15 mouse cellular contexts compared by ENCODE assay signal in genomic region chr3:22300553-22300952, GRCm38 (mm10).
"Had no signal": no experiment of that assay in that cellular context is flagged by ENCODE, and none has a peak within 500 bp of the region (broad histone marks: within the 10 kb centered on the region; RNA-seq: fewer than 3 reads in every experiment).

No protein-coding gene starts in this region.

- H3K36me3 ChIP-seq: neural tube, embryonic 13.5 days; neural tube, embryonic 15.5 days; stomach, embryonic 15.5 days had no signal

- H3K4me2 ChIP-seq: neural tube, embryonic 13.5 days; neural tube, embryonic 15.5 days; stomach, embryonic 15.5 days had no signal

- H3K9me3 ChIP-seq: neural tube, embryonic 13.5 days; neural tube, embryonic 15.5 days; stomach, embryonic 15.5 days had no signal

- DNase-seq: retina, postnatal 1 day; right cerebral cortex, postnatal 14 days; right cerebral cortex, postnatal 25 days; right cerebral cortex, postnatal 4 days; spleen, adult 18-20 months; thymus, adult 18-20 months; thymus, adult 2 months; thymus, postnatal 14 days; thymus, postnatal 25 days; thymus, postnatal 36 days; thymus, postnatal 4 days had no signal

- H3K4me1 ChIP-seq: neural tube, embryonic 13.5 days; neural tube, embryonic 15.5 days; stomach, embryonic 15.5 days had no signal

- H3K4me3 ChIP-seq: neural tube, embryonic 13.5 days; neural tube, embryonic 15.5 days; stomach, embryonic 15.5 days had no signal

- H3K9ac ChIP-seq: neural tube, embryonic 13.5 days; neural tube, embryonic 15.5 days; stomach, embryonic 15.5 days had no signal

- H3K27ac ChIP-seq: neural tube, embryonic 13.5 days; neural tube, embryonic 15.5 days; stomach, embryonic 15.5 days; stomach, postnatal 0 days had no signal

- H3K27me3 ChIP-seq: neural tube, embryonic 13.5 days; neural tube, embryonic 15.5 days; stomach, embryonic 15.5 days had no signal
